Mouse (Mus musculus) embryonic facial prominence, embryonic 14.5 days (tissue): ENCODE results near the gene Ace2. TPM values are rescaled to one million over a fixed set of nuclear protein-coding genes. Genes with fewer than 3 reads are reported as not detected.

Source experiments
- ATAC-seq: fragments of 200-750 bp; cut with Nextera tagmentation; 2 replicates; pipeline ENCODE4 v1.8.0; 2017; ENCODE audit warnings: low read depth, moderate number of reproducible peaks, moderate TSS enrichment
- DNase-seq: peaks from one replicate; pipeline ENCODE4 v3.0.0-alpha.2; 2015; ENCODE audit warnings: low spot score
- H3K27ac ChIP-seq: fragments of 300-500 bp; sonication (generic); replicated peaks from 2 replicates; pipeline ENCODE4 v1.5.1; 2014; ENCODE audit warnings: low read depth, mild to moderate bottlenecking, low read length, moderate library complexity
- H3K27me3 ChIP-seq: fragments of 300-500 bp; sonication (generic); replicated peaks from 2 replicates; pipeline ENCODE4 v1.6.1; 2014; ENCODE audit warnings: low read length; ENCODE audit not compliant: control insufficient read depth, insufficient read depth
- H3K36me3 ChIP-seq: fragments of 300-500 bp; sonication (generic); 2 replicates; pipeline ENCODE4 v1.6.1; 2014; ENCODE audit warnings: low read length, mixed read lengths; ENCODE audit not compliant: control insufficient read depth, insufficient read depth
- H3K4me1 ChIP-seq: fragments of 300-500 bp; sonication (generic); 2 replicates; pipeline ENCODE4 v1.6.1; 2014; ENCODE audit warnings: antibody characterized with exemption, low read length; ENCODE audit not compliant: control insufficient read depth, insufficient read depth
- H3K4me2 ChIP-seq: fragments of 300-500 bp; sonication (generic); 2 replicates; pipeline ENCODE4 v1.6.1; 2014; ENCODE audit warnings: low read depth, mild to moderate bottlenecking, low read length, moderate library complexity, mixed read lengths
- H3K4me3 ChIP-seq: fragments of 300-500 bp; sonication (generic); 2 replicates; pipeline ENCODE4 v1.5.1; 2014; ENCODE audit warnings: low read depth, mild to moderate bottlenecking, low read length
- H3K9ac ChIP-seq: fragments of 300-500 bp; sonication (generic); 2 replicates; pipeline ENCODE4 v1.6.1; 2014; ENCODE audit warnings: low read depth, mild to moderate bottlenecking, low read length, moderate library complexity, mixed read lengths
- H3K9me3 ChIP-seq: fragments of 300-500 bp; sonication (generic); 2 replicates; pipeline ENCODE4 v1.6.1; 2016; ENCODE audit warnings: low read length; ENCODE audit not compliant: control insufficient read depth
- WGBS: fragments of 180-500 bp; shearing (Covaris S2); extraction: QIAGEN DNeasy Blood & Tissue Kit; methylation state at CpG from one replicate; pipeline ENCODE4 v1.1.7; 2014; 5-methylcytosine and 5-hydroxymethylcytosine counted together
- polyA plus RNA-seq: library from polyadenylated mRNA; unstranded; fragments of >200 nt; fragmentation: Nextera tagmentation; extraction: Ambion mirVana; gene quantifications from 2 replicates; pipeline ENCODE4 v1.2.1, GENCODE M21; 2014

Ace2 gene
- polyA plus RNA-seq, 1 experiment from 2014 or later, result 2.5 TPM

- DNase-seq (no peak), ATAC-seq (no peak)
- H3K27me3 ChIP-seq, result no peaks in the 10 kb centered on the region; the same call in 1 of the 2 replicates
- WGBS, result 82% methylated on average over 5 of the region's 5 CpGs
- no peaks in the 10 kb centered on the region for H3K9me3 ChIP-seq
- no peaks in the 10 kb centered on the region for H3K4me1 ChIP-seq
- H3K9ac ChIP-seq, result no peak overlapping the region
- H3K4me2 ChIP-seq, result no peak overlapping the region
- H3K4me3 ChIP-seq, result no peak overlapping the region
- no peaks in the 10 kb centered on the region for H3K36me3 ChIP-seq
- no peak overlapping the region for H3K27ac ChIP-seq
Observed at GRCm38 (mm10) chrX:164200547-164200946, 61.4 kb downstream of the Ace2 start.

- ATAC-seq, result no peak
- DNase-seq, result no peak
- H3K4me1 ChIP-seq, result no peaks in the 10 kb centered on the region
- no peak overlapping the region for H3K27ac ChIP-seq
- no peak overlapping the region for H3K4me3 ChIP-seq
- no peak overlapping the region for H3K4me2 ChIP-seq
- H3K9me3 ChIP-seq, result no peaks in the 10 kb centered on the region
- no peak overlapping the region for H3K9ac ChIP-seq
- no peaks in the 10 kb centered on the region for H3K36me3 ChIP-seq
- H3K27me3 ChIP-seq, result 0 out of 2 replicates have a peak, but pooled peaks cover 5% of the 10 kb centered on the region
- WGBS, result 67% methylated on average over 2 of the region's 2 CpGs
Observed at GRCm38 (mm10) chrX:164221989-164222388, 82.9 kb downstream of the Ace2 start.

GRCm38 (mm10) chrX:164233380-164233779 is 94.2 kb downstream of the Ace2 start:
- Histone ChIP-seq H3K4me1 (no peaks in the 10 kb centered on the region), H3K36me3 (no peaks in the 10 kb centered on the region), H3K4me2 (no peak overlapping the region), H3K9ac (no peak overlapping the region), H3K4me3 (no peak overlapping the region), H3K27ac (no peak overlapping the region), H3K9me3 (no peaks in the 10 kb centered on the region), H3K27me3 (no peaks in the 10 kb centered on the region; the same call in none of the 2 replicates)
- WGBS, result 46% methylated on average over 8 of the region's 8 CpGs
- no peak for DNase-seq
- ATAC-seq, result no peak

Other genes starting within 250 kb of the Ace2 start
- 32.6 and 38.1 TPM in 2 replicates for gene Ap1s2, start 230.3 kb upstream of the Ace2 start, polyA plus RNA-seq
- gene Zrsr2, start 180.7 kb upstream of the Ace2 start, polyA plus RNA-seq, result 43.0 and 44.2 TPM in 2 replicates
- gene Car5b, start 111.3 kb upstream of the Ace2 start, polyA plus RNA-seq, result 0.47 and 0.50 TPM in 2 replicates
- 17.9 and 24.8 TPM in 2 replicates for gene Siah1b, start 62.8 kb upstream of the Ace2 start, polyA plus RNA-seq
- 0.15 and 0.33 TPM in 2 replicates for gene Cltrn, start 50.5 kb upstream of the Ace2 start, polyA plus RNA-seq
- 0.67 and 1.2 TPM in 2 replicates for gene Bmx, start 118.9 kb downstream of the Ace2 start, polyA plus RNA-seq
- gene Pir, start 130.0 kb downstream of the Ace2 start, polyA plus RNA-seq, result 12.0 and 12.9 TPM in 2 replicates
- 10.0 and 10.1 TPM in 2 replicates for gene Vegfd, start 234.0 kb downstream of the Ace2 start, polyA plus RNA-seq